Mouse (Mus musculus) B cell, adult 2 months (primary cell): Measurements from ENCODE around the gene Map2k3.
"Not testable (repeated sequence)": the region's sequence is repeated elsewhere in the genome, so short reads cannot be mapped to it uniquely, and the experiment has no call there.

Source experiments
- DNase-seq, 2 experiments: peaks; one replicate each; pipeline ENCODE4 v3.0.0; 2022

The Map2k3 gene

GRCm38 (mm10) chr11:60931869-60932481 lies at the start of gene Map2k3:
Gene Map2k3, plus strand, starts transcription at chr11:60932033.
- DNase-seq, result peak; percentile 92 to 94

- no peak for DNase-seq
Observed at GRCm38 (mm10) chr11:60882386-60882785, 49.4 kb upstream of the Map2k3 start.

GRCm38 (mm10) chr11:60886986-60887385 lies 44.8 kb upstream of the Map2k3 start:
- DNase-seq, result not testable (repeated sequence)

GRCm38 (mm10) chr11:60889861-60890260 lies 42.0 kb upstream of the Map2k3 start:
- DNase-seq, result no peak

GRCm38 (mm10) chr11:60890286-60890685 lies 41.5 kb upstream of the Map2k3 start:
- no peak for DNase-seq

- DNase-seq, result no peak
Observed at GRCm38 (mm10) chr11:60890744-60891143, 41.1 kb upstream of the Map2k3 start.

- no peak for DNase-seq
Observed at GRCm38 (mm10) chr11:60895915-60896314, 35.9 kb upstream of the Map2k3 start.

- no peak for DNase-seq
Observed at GRCm38 (mm10) chr11:60902001-60902400, 29.8 kb upstream of the Map2k3 start.

- DNase-seq, result no peak
Observed at GRCm38 (mm10) chr11:60902486-60902885, 29.3 kb upstream of the Map2k3 start.

- DNase-seq, result no peak
Observed at GRCm38 (mm10) chr11:60903661-60904061, 28.2 kb upstream of the Map2k3 start.

GRCm38 (mm10) chr11:60905407-60906120 lies 26.3 kb upstream of the Map2k3 start:
- no peak for DNase-seq

GRCm38 (mm10) chr11:60906449-60906848 lies 25.4 kb upstream of the Map2k3 start:
- DNase-seq, result no peak

GRCm38 (mm10) chr11:60908073-60908472 lies 23.8 kb upstream of the Map2k3 start:
- no peak for DNase-seq

GRCm38 (mm10) chr11:60909626-60910025 lies 22.2 kb upstream of the Map2k3 start:
- DNase-seq, result no peak

GRCm38 (mm10) chr11:60912525-60912973 lies 19.3 kb upstream of the Map2k3 start:
- peak; percentile 51 to 55 for DNase-seq

GRCm38 (mm10) chr11:60913301-60914196 lies 18.3 kb upstream of the Map2k3 start:
- peak; percentile 94 for DNase-seq

- DNase-seq, result no peak
Observed at GRCm38 (mm10) chr11:60914491-60914890, 17.3 kb upstream of the Map2k3 start, which contains the start of gene Natd1. Gene Natd1, minus strand, starts transcription at chr11:60914750.

- no peak for DNase-seq
Observed at GRCm38 (mm10) chr11:60915201-60915600, 16.6 kb upstream of the Map2k3 start.

- no peak for DNase-seq
Observed at GRCm38 (mm10) chr11:60920021-60920420, 11.8 kb upstream of the Map2k3 start.

- DNase-seq, result no peak
Observed at GRCm38 (mm10) chr11:60922195-60922594, 9.6 kb upstream of the Map2k3 start.

- DNase-seq, result no peak
Observed at GRCm38 (mm10) chr11:60922964-60923363, 8.9 kb upstream of the Map2k3 start.

GRCm38 (mm10) chr11:60924498-60924897 lies 7.3 kb upstream of the Map2k3 start:
- no peak for DNase-seq

GRCm38 (mm10) chr11:60924981-60925380 lies 6.9 kb upstream of the Map2k3 start:
- DNase-seq, result no peak
